Mouse (Mus musculus) small intestine, adult 2 months (tissue): Measurements from ENCODE around the gene Cib3. TPM values are rescaled to one million over a fixed set of nuclear protein-coding genes. Genes with fewer than 3 reads are reported as not detected.

Source experiments
- H3K27ac ChIP-seq: fragments of 200-500 bp; 2 replicates; pipeline ENCODE4 v1.5.1; 2012; ENCODE audit warnings: low read depth, low read length, control low read depth, inconsistent platforms; ENCODE audit not compliant: insufficient read depth
- H3K27me3 ChIP-seq: fragments of 200-500 bp; 2 replicates; pipeline ENCODE4 v1.6.1; 2012; ENCODE audit warnings: mild to moderate bottlenecking, moderate library complexity, low read length, inconsistent platforms; ENCODE audit not compliant: control insufficient read depth, insufficient read depth
- H3K36me3 ChIP-seq: fragments of 200-500 bp; 2 replicates; pipeline ENCODE4 v1.6.1; 2012; ENCODE audit warnings: mild to moderate bottlenecking, low read length, control low read depth, inconsistent platforms; ENCODE audit not compliant: control insufficient read depth, insufficient read depth
- H3K4me1 ChIP-seq: fragments of 200-500 bp; 2 replicates; pipeline ENCODE4 v1.6.1; 2012; ENCODE audit warnings: low read length, inconsistent platforms, mixed read lengths; ENCODE audit not compliant: control insufficient read depth, insufficient read depth, insufficient read length
- H3K4me3 ChIP-seq: fragments of 200-500 bp; 2 replicates; pipeline ENCODE4 v1.5.1; 2012; ENCODE audit warnings: low read depth, mild to moderate bottlenecking, control low read depth, inconsistent platforms, low read length, moderate library complexity
- CTCF ChIP-seq: fragments of 200-500 bp; IDR thresholded peaks from 2 replicates; pipeline ENCODE4 v1.5.1; 2012; ENCODE audit warnings: low read depth, mild to moderate bottlenecking, control low read depth, inconsistent platforms, low read length, moderate library complexity, mixed read lengths; ENCODE audit not compliant: insufficient replicate concordance, insufficient read length; ENCODE audit errors: extremely low read depth
- POLR2A ChIP-seq: fragments of 200-500 bp; IDR thresholded peaks from 2 replicates; pipeline ENCODE4 v1.6.1; 2012; ENCODE audit warnings: low read depth, mild to moderate bottlenecking, control low read depth, inconsistent platforms, low read length, moderate library complexity
- WGBS: fragments of 180-500 bp; shearing (Covaris S2); methylation state at CpG from one replicate; pipeline ENCODE4 v1.1.7; 2018; 5-methylcytosine and 5-hydroxymethylcytosine counted together
- polyA plus RNA-seq: library from polyadenylated mRNA; depleted of rRNA; stranded (reverse); fragments of >200 nt; gene quantifications from 2 replicates; pipeline ENCODE4 v1.2.3, GENCODE M21; 2012; rRNA removed

The Cib3 gene
- not detected in 2 replicates for polyA plus RNA-seq

- 32% methylated on average over 4 of the region's 4 CpGs for WGBS
- Histone ChIP-seq H3K36me3 (no peaks in the 10 kb centered on the region), H3K27ac (no peak within 1 kb of the TSS), H3K4me1 (peaks cover 10% of the 10 kb centered on the region; the same call in 1 of the 2 replicates), H3K4me3 (no peak within 1 kb of the TSS), H3K27me3 (no peaks in the 10 kb centered on the region)
- no peak for TF ChIP-seq POLR2A
- TF ChIP-seq CTCF: no peak
Observed at GRCm38 (mm10) chr8:72212751-72213150, at the start of gene Cib3. Cib3 (minus strand) TSS chr8:72212837.

DNA sequence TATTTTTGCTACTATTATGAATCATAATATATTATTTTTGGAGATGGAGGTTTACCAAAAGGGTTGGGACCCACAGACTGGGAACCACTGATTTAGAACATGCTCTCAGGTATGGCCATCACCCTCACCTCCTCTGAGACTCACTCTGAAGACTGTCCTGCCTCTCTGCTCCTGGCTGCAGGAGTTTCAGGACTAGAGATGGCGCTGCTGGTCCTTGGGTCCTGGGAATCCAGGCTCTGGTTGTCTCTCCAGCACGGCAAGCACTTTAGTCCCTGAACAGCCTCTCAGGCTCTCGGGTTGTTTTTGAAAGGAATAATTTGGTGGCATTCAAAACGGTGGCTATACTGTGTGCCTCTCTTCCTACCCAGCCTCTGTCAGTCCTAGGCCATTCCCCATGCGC lies 49.2 kb upstream of the Cib3 start:
- TF ChIP-seq CTCF (peak; percentile 13; the same call in 1 of the 2 replicates), POLR2A (no peak)
- Histone ChIP-seq H3K27me3 (no peaks in the 10 kb centered on the region), H3K4me1 (peaks cover 2% of the 10 kb centered on the region; the same call in 1 of the 2 replicates), H3K4me3 (no peak overlapping the region), H3K36me3 (peaks cover 2% of the 10 kb centered on the region; the same call in 1 of the 2 replicates), H3K27ac (no peak overlapping the region)
- WGBS: 66% methylated on average over 5 of the region's 5 CpGs

GRCm38 (mm10) chr8:72261431-72261830 lies 48.8 kb upstream of the Cib3 start:
- TF ChIP-seq CTCF (no peak), POLR2A (no peak)
- peaks cover 2% of the 10 kb centered on the region; the same call in 1 of the 2 replicates for H3K4me1 ChIP-seq
- H3K27ac ChIP-seq: no peak overlapping the region
- H3K27me3 ChIP-seq: no peaks in the 10 kb centered on the region
- H3K36me3 ChIP-seq: peaks cover 2% of the 10 kb centered on the region; the same call in 1 of the 2 replicates
- no peak overlapping the region for H3K4me3 ChIP-seq

- H3K4me1 ChIP-seq: peaks cover 2% of the 10 kb centered on the region; the same call in 1 of the 2 replicates
- H3K27me3 ChIP-seq: no peaks in the 10 kb centered on the region
- H3K4me3 ChIP-seq: no peak overlapping the region
- H3K36me3 ChIP-seq: peaks cover 2% of the 10 kb centered on the region; the same call in 1 of the 2 replicates
- WGBS: 46% methylated on average over 2 of the region's 2 CpGs
- TF ChIP-seq POLR2A (no peak), CTCF (peak; percentile 58; the same call in 1 of the 2 replicates)
- no peak overlapping the region for H3K27ac ChIP-seq
Observed at GRCm38 (mm10) chr8:72261019-72261418, 48.4 kb upstream of the Cib3 start.

DNA sequence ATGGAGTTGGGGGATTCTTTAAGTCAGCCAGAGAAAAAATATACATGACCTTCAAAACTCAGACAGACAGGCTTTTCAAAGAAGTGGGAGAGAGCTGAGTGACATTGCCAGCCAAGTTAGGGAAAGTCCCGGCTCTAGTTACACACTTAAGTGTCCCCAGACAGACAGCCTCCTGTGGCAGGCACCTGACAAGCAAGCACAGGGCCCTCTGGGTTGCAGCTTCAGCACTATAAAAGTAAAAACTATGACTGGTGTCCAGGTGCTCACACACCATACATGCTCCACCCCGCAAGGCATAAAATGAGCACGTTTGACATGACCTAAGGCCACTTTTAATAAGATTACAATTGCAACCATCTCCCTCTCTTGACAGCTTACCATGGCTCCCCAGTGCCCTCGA lies 47.9 kb upstream of the Cib3 start:
- no peak overlapping the region for H3K4me3 ChIP-seq
- H3K27me3 ChIP-seq: no peaks in the 10 kb centered on the region
- TF ChIP-seq POLR2A: no peak
- TF ChIP-seq CTCF: no peak
- peaks cover 2% of the 10 kb centered on the region; the same call in 1 of the 2 replicates for H3K36me3 ChIP-seq
- peaks cover 2% of the 10 kb centered on the region; the same call in 1 of the 2 replicates for H3K4me1 ChIP-seq
- WGBS: 55% methylated on average over 4 of the region's 4 CpGs
- no peak overlapping the region for H3K27ac ChIP-seq

- WGBS: 11% methylated on average over 2 of the region's 2 CpGs
- H3K27ac ChIP-seq: no peak overlapping the region
Observed at GRCm38 (mm10) chr8:72259862-72260261, 47.2 kb upstream of the Cib3 start.

GRCm38 (mm10) chr8:72257902-72258238 lies 45.2 kb upstream of the Cib3 start:
- no peaks in the 10 kb centered on the region for H3K4me1 ChIP-seq
- TF ChIP-seq CTCF (no peak), POLR2A (no peak)
- H3K27ac ChIP-seq: no peak overlapping the region
- WGBS: 82% methylated on average over 1 of the region's 1 CpGs
- H3K36me3 ChIP-seq: peaks cover 5% of the 10 kb centered on the region
- H3K27me3 ChIP-seq: no peaks in the 10 kb centered on the region
- H3K4me3 ChIP-seq: no peak overlapping the region

More at GRCm38 (mm10) chr8:72259862-72260261, 47.2 kb upstream of the Cib3 start:
- no peak overlapping the region for H3K4me3 ChIP-seq
- H3K27me3 ChIP-seq: no peaks in the 10 kb centered on the region
- TF ChIP-seq CTCF (no peak), POLR2A (no peak)
- H3K4me1 ChIP-seq: no peaks in the 10 kb centered on the region
- peaks cover 2% of the 10 kb centered on the region; the same call in 1 of the 2 replicates for H3K36me3 ChIP-seq
